Mouse (Mus musculus) right cerebral cortex, postnatal 25 days (tissue): ENCODE measurements around the gene Rab34.
A peak's percentile ranks its signal among the peaks of the same experiment; 100 is the strongest.
"Not testable (repeated sequence)": the region's sequence is repeated elsewhere in the genome, so short reads cannot be mapped to it uniquely, and the experiment has no call there.

Experiments used
- DNase-seq: peaks from one replicate; pipeline ENCODE4 v3.0.0; 2022

Gene Rab34

GRCm38 (mm10) chr11:78182450-78182849 is 5.8 kb upstream of the Rab34 start:
- DNase-seq: no peak

GRCm38 (mm10) chr11:78182961-78183844 is 5.0 kb upstream of the Rab34 start, which contains the start of gene Rpl23a:
TSS of gene Rpl23a (minus strand) at chr11:78183584.
- peak; percentile 87 for DNase-seq

DNA sequence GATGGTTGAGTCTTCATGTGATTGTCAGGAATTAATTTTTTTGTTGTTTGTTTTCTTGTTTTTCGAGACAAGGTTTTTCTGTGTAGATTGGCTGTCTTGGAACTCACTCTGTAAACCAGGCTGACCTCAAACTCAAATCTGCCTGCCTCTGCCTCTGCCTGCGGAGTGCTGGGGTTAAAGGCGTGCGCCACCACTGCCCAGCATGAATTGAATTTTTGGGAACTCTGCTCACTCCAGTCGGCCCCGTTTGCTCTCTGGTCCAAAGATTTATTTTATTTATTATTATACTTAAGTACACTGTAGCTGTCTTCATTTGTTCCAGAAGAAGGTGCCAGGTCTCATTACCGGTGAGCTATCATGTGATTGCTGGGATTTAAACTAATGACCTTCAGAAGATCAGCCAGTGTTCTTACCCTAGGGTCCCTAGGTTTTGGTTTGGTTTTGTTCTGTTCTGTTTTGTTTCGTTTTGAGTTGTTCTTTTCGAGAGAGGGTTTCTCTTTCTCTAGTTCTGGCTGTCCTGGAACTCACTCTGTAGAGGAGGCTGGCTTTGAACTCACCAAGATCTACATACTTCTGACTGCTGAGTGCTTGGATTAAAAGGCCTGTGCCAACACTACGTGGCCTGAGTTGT is 4.2 kb upstream of the Rab34 start:
- no peak for DNase-seq

DNA sequence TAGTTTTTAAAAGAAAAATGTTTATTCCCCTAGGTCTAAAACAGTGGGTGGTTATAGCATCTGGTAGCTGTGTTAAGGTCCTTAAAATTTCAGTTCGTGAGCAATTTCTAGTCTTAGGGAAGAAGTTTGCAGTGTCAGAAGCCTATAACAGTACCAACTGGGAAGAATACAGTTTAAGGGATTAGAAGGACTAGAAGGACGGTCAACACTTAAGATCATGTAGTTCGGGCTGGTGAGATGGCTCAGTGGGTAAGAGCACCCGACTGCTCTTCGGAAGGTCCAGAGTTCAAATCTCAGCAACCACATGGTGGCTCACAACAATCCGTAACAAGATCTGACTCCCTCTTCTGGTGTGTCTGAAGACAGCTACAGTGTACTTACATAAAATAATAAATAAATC is 3.5 kb upstream of the Rab34 start:
- not testable (repeated sequence) for DNase-seq

- peak; percentile 70 for DNase-seq
Measured at GRCm38 (mm10) chr11:78189234-78190040, 1.2 kb downstream of the Rab34 start.

DNA sequence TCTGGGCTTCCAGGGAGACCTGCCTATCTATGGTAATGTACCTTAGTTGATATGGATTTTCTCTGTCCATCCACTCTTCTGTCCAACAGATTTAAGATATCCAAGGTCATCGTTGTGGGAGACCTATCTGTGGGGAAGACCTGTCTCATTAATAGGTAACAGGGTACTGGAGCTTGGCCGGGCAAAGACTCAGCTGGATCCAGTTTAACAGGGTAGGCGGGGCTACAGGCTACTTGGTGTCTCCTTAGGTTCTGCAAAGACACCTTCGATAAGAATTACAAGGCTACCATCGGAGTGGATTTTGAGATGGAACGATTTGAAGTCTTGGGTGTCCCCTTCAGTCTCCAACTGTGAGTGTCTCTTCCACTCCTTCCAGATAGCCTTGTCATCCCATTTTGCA is 1.8 kb downstream of the Rab34 start:
- DNase-seq: no peak

DNA sequence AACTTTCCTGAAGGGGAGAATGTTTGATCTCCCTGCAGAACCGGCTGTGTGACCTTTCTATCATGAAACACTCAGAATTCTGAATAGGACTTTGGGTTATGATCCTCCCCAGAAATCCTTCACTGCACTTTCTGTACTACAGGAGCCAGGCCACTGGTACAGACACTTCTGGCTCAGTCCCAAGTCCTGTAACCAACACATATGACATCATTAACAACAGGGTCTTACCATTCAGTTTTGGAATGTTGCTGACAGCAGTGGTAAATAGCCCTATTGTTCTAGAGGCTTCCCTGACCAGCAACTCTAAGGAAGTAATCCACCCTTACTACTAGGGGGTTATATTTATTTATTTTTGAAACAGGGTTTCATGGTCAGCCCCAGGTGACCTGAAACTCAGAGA is 4.9 kb downstream of the Rab34 start, which contains the start of gene Proca1:
Proca1 (plus strand) TSS at position 280 of the 400 bp plus-strand sequence.
- no peak for DNase-seq

DNA sequence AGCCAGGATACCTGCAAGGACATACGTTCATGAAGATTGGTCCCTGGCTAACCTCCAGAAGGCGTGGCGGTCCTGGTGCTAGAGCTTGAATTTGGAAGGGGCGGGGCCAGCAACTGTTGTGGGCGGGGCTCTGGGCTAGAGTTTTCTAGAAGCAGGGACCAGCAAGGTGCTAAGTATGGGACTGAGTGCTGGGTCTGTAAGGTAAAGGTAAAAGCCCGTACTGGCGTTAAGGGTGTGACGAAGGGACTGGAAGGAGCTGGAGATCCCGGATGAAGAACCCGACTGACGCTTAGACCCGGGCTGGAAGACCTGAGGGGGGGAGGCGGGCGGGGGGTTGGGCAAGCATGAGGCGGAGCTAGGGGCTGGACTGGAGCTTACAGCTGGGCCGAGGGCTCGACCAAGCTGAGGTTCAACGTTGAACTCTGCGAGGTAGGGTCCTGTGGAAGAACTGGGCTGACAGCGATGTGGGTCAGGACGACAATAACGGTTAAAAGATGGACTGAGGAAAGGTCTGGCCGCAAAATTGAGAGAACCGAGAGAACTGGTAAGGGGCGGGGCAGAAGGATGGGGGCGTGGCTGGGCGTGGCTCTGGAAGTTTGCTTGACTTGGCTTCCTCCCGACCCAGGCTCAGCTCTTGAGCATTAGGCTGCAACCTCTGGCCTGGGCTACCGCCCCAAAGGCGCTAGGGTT is 6.3 kb downstream of the Rab34 start:
- DNase-seq: no peak

DNA sequence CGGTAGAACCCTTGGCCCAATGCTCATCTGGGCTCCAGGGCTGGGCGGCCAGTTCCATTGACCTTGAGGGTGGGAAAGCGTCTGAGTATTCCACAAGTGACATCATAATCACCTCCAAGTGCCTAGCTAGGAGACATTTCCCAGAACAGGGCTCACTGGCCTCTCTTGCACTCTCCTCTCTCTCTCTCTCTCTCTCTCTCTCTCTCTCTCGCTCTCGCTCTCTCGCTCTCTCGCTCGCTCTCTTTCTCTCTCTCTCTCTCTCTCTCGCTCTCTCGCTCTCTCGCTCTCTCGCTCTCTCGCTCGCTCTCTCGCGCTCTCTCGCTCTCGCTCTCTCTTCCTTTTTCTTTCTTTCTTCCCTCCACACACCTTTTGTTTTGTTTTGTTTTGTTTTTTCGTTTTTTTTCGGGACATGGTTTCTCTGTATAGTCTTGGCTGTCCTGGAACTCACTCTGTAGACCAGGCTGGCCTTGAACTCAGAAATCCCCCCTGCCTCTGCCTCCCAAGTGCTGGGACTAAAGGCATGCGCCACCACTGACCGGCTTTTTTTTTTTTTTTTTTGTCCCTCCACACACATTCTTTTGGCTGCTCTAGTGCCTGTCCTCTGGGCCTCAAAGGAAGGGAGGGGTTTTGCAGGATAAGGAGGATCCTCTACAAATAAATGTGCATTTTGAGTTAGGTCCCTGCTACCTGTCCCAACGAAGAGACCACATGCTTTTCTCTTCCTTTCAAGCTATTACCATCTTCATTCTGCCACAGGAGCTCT is 7.1 kb downstream of the Rab34 start:
- DNase-seq: no peak

DNA sequence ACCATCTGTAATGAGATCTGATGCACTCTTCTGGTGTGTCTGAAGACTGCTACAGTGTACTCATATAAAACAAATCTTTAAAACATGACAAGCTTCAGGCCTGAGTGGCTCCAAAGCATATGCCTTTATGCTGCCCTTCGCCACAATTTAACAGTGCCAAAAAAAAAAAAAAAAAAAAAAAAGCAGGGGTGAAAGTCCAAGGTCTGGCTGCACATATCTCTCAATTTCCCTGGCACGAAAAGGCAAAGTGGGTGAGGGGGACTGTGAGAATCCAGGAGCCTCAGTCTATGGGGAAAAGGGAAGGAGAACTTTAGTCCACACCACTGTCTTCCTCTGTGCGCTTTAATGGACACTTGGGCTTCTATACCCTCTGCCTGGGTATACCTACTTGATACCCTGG is 14.1 kb downstream of the Rab34 start:
- no peak for DNase-seq

DNA sequence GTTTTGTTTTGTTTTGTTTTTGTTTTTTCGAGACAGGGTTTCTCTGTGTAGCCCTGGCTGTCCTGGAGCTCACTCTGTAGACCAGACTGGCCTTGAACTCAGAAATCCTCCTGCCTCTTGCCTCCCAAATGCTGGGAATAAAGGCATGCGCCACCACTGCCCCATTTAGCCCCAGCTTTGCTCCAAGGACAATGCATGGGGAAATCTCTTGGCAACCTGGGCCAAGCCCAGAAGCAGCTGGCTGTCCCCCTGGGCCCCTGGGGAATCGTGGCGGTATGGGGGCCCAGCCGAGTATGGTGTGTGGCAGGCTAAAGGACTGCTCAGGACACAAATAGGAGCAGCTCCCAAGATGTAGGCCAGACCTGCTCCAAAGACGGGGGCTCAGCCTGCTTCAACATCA is 16.1 kb downstream of the Rab34 start:
- DNase-seq: no peak

DNA sequence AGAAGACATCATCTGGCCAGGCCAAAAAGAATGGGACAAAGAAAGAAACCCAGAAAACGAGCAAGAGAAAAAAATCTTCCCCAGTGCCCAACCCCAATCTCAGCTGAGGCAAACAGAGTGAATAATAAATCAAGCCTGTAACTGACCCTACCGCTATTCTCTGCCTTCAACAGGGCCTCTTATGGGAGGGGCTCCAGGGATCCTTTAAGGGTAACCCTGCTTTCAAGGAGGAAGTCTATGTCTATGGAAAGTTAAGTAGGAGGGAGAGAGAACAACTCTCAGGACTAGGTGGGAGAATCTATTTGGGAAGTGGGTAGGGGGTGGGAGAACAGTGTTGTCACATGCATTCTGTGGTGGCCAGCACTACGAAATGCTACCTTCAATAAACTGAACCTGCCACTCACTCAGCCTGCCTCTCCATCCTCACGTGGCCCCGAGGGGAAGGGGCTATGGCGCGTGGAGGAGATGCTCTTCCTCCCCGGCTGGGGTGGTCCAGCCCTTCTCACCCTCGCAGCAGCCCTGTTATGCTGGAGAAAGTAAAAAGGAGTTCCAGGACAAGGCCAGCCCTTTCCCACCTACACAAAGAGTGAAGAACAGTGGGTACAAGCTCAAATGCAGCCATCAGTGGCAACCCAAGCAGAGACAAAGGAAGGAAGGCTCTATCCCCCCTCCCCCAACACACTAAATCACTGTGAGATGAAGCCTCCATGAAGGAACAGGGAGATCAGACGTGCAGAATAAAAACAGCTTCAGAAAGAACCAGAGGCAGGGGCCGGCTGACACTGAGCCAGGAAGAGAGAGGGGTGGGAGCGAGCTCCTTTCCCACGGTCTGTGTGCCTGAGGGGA is 17.4 kb downstream of the Rab34 start:
- DNase-seq: no peak

DNA sequence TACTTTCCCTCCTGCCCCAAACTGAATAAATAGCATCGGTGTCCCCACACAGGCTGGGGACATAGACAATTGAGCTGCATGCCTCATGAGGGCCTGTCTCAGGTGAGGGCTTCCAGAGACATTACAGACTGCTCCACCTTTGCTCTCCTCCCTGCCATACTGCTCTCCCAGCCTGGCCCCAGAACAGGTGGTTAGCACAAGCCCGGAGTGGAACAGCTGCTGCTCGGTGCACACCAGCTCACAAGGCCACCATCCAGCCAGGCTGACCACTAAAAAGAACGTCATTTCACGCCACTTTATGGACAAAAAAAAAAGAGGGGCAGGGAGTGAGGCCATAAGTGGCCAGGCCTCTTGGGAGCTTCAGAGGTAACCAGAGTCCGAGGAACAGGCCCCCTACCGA is 19.0 kb downstream of the Rab34 start:
- no peak for DNase-seq

DNA sequence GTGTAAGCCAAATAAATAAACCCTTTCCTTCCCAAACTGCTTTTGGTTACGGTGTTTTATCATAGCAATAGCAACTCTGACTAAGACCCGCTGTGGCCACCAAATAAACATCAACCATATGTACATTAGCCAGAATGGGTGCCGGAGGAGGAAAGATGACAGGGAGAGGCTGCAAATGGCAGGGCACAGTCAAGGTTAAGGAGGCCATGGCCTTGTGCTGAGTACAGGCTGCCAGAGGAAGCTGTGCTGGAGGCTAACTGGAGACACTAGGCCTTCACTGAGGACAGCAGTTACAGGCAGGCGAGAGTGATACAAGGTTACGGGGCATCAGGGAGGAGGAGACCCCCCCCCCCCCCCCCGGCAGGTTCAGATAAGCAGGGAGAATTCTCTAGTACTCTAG is 21.7 kb downstream of the Rab34 start:
- no peak for DNase-seq

GRCm38 (mm10) chr11:78210615-78211014 is 22.4 kb downstream of the Rab34 start:
- DNase-seq: no peak

DNA sequence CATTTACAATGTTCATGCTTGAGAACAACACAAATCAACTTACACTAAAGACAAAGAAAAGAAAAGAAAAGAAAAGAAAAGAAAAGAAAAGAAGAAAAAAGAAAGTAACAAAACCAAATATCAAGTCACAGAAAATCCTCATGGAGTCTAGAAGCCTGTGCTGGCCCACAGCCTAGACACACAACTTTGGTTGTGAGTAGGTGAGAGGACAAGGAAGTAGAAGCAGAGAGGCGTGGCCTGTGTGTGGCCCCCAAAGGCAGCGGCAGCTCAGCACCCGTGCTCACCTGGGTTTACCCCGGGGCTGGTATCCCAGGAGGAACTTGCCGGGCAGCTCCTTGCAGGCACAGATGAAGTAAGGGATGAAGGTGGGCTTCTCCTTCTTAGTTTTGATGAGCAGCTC is 23.3 kb downstream of the Rab34 start:
- no peak for DNase-seq

- no peak for DNase-seq
Measured at GRCm38 (mm10) chr11:78213086-78213817, 25.0 kb downstream of the Rab34 start.

DNA sequence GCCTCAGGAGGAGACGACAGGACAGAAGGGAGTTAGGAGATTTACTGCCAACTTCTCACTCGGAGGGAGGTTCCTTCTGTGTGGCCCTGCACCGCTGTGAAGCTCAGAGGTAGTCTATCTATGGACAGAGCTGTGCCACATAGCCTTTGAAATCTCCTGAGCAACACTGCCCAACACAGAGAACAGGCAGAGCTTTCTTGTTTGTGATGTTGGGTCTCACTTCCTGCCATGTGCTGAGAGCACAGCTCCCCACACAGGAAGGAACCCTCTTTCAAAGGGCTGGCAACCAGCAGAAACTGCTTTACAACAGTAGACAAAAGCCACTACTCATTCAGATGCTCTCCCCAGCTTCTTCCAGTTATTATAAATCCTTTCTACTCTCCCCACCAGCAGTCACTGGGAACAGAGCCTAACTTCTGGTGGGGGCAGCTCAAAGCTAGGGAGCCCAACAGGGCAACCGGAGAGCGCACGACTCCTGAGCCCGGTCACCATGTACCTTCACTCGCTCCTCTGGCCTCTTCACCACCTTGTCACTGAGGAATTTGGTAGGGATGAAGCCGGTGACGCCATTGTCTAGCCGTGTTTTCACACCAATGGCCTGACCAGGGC is 27.6 kb downstream of the Rab34 start:
- no peak for DNase-seq

GRCm38 (mm10) chr11:78223586-78223985 is 35.4 kb downstream of the Rab34 start:
- DNase-seq: no peak

DNA sequence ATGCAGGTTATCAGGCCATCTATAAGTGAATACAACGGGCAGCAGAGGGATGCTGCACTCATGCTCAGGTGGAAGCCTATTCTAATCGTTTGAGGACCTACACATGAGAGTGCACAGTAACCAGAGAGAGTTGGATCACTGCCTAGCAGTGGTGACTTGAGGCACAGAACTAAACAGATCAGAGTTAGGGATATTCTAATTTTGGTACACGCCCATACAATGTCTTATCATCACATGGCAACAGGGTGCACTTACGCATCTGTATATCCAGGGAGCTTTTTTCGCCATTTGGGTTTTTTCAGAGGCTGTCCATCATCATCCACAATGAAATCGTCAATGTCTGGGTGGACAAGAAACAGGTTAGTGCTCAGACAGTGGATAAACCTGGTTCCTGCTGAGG is 43.3 kb downstream of the Rab34 start:
- no peak for DNase-seq
